Comparison of ENCODE assay signal across 8 mouse cellular contexts in the genomic region with DNA sequence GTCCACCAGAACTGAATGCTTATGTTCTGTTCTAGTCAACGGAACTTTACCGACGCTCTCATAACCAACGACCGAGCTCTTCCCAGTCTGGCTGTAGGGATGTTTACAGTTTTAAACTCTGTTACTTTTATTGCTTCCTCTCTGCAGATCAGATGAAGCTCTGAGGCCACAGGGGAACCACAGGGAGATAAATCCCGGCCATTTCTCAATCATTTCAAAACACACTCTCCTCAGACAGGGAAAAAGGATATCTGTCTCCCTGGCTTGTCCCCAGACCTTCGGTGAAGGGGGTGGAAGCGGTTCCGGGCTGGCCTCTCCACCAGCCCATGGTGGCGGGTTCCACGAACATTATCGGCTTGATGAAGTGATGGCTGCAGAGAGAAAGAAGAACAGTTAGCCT. TPM values are rescaled to one million over a fixed set of nuclear protein-coding genes. Genes with fewer than 3 reads are reported as not detected.
DNase-seq lines count a peak whose midpoint lies in the region; ATAC-seq and TF ChIP-seq lines count a peak whose summit lies in the region.

No protein-coding gene starts in this region.

- no peak for TF ChIP-seq EP300 in heart, adult 2 months (IDR thresholded peaks at IDR 0.05; ENCODE audit: insufficient read depth, low read depth, low read length)

- H3K9me3 ChIP-seq in heart, embryonic 10.5 days: no peaks in the 10 kb centered on the region
- H3K9me3 ChIP-seq in intestine, embryonic 15.5 days: no peaks in the 10 kb centered on the region
- H3K9me3 ChIP-seq in lung, embryonic 15.5 days: no peaks in the 10 kb centered on the region

- intact Hi-C loops in heart, adult 2 months (cut with DNase I): no loop called here

- H3K36me3 ChIP-seq in heart, adult 2 months (ENCODE audit: control insufficient read depth, insufficient read depth, low read length): peaks cover 6% of the 10 kb centered on the region
- peaks cover 12% of the 10 kb centered on the region; the same call in 1 of the 2 replicates for H3K36me3 ChIP-seq in heart, embryonic 10.5 days
- 0 out of 2 replicates have a peak, but pooled peaks cover 4% of the 10 kb centered on the region for H3K36me3 ChIP-seq in intestine, embryonic 15.5 days
- no peaks in the 10 kb centered on the region for H3K36me3 ChIP-seq in lung, embryonic 15.5 days

- no peak for TF ChIP-seq CTCF in heart, adult 2 months (IDR thresholded peaks at IDR 0.05)

- H3K4me2 ChIP-seq in intestine, embryonic 15.5 days (replicated peaks): peak overlapping the region; percentile 46
- peak overlapping the region; percentile 41 for H3K4me2 ChIP-seq in lung, embryonic 15.5 days

- peak in 1 of 2 experiments; percentile 48 for DNase-seq in heart, adult 2 months
- DNase-seq in heart, embryonic 10.5 days (ENCODE audit: low spot score): no peak
- DNase-seq in MEL-GATA-1-ER (ENCODE audit: extremely low read depth, low read depth): peak; percentile 58
- no peak for DNase-seq in neural tube, embryonic 10.5 days (ENCODE audit: extremely low spot score, low spot score)
- DNase-seq in adrenal gland, postnatal 10 days: no peak
- DNase-seq in frontal cortex, postnatal 10 days (ENCODE audit: low spot score in 2 of 2): no peak

- no peaks in the 10 kb centered on the region for H3K79me2 ChIP-seq in heart, adult 2 months (replicated peaks; ENCODE audit: control insufficient read depth, insufficient read depth, low read length)

- no peak for TF ChIP-seq POLR2A in heart, adult 2 months (IDR thresholded peaks at IDR 0.05; ENCODE audit: insufficient read depth, low read depth, low read length)

- ATAC-seq in intestine, embryonic 15.5 days: peak; percentile 44; the same call in 1 of the 2 replicates
- ATAC-seq in lung, embryonic 15.5 days (ENCODE audit: borderline replicate concordance, extremely low read depth, low FRiP score, low TSS enrichment): peak; percentile 53; the same call in 1 of the 2 replicates

- H3K27ac ChIP-seq in heart, adult 2 months: peak overlapping the region; percentile 49
- no peak overlapping the region for H3K27ac ChIP-seq in heart, embryonic 10.5 days
- H3K27ac ChIP-seq in intestine, embryonic 15.5 days: peak overlapping the region; percentile 68
- peak overlapping the region; percentile 87 for H3K27ac ChIP-seq in lung, embryonic 15.5 days

- WGBS in heart, adult 2 months: 45% methylated on average over 12 of the region's 12 CpGs
- WGBS in heart, embryonic 10.5 days: 63% methylated on average over 12 of the region's 12 CpGs
- WGBS in intestine, embryonic 15.5 days: 32% methylated on average over 12 of the region's 12 CpGs
- WGBS in lung, embryonic 15.5 days: 23% methylated on average over 12 of the region's 12 CpGs

- peaks cover 11% of the 10 kb centered on the region for H3K4me1 ChIP-seq in heart, adult 2 months (ENCODE audit: control insufficient read depth, insufficient read depth, low read length)
- H3K4me1 ChIP-seq in heart, embryonic 10.5 days: peaks cover 41% of the 10 kb centered on the region
- H3K4me1 ChIP-seq in intestine, embryonic 15.5 days (replicated peaks): peaks cover 28% of the 10 kb centered on the region
- peaks cover 31% of the 10 kb centered on the region for H3K4me1 ChIP-seq in lung, embryonic 15.5 days

- H3K27me3 ChIP-seq in heart, adult 2 months (ENCODE audit: control insufficient read depth, insufficient read depth, low read length): no peaks in the 10 kb centered on the region
- no peaks in the 10 kb centered on the region for H3K27me3 ChIP-seq in heart, embryonic 10.5 days (ENCODE audit: insufficient read depth, poor library complexity, severe bottlenecking)
- H3K27me3 ChIP-seq in intestine, embryonic 15.5 days (replicated peaks): no peaks in the 10 kb centered on the region
- H3K27me3 ChIP-seq in lung, embryonic 15.5 days: no peaks in the 10 kb centered on the region

- no peak overlapping the region for H3K4me3 ChIP-seq in heart, adult 2 months
- no peak overlapping the region for H3K4me3 ChIP-seq in heart, embryonic 10.5 days
- no peak overlapping the region for H3K4me3 ChIP-seq in intestine, embryonic 15.5 days (replicated peaks)
- no peak overlapping the region for H3K4me3 ChIP-seq in lung, embryonic 15.5 days

- H3K9ac ChIP-seq in heart, adult 2 months (ENCODE audit: low read depth, low read length): no peak overlapping the region
- no peak overlapping the region; the same call in 1 of the 2 replicates for H3K9ac ChIP-seq in intestine, embryonic 15.5 days
- H3K9ac ChIP-seq in lung, embryonic 15.5 days: no peak overlapping the region

RNA-seq across cellular contexts. Expression of gene Crtc3, which starts 59.3 kb away (rescaled TPM):
- 10 to 100 TPM; 11.0 to 12.9 TPM for total RNA-seq in heart, adult 2 months (2021)
- 11.6 and 14.3 TPM in 2 replicates for polyA plus RNA-seq in heart, adult 2 months (2012; rRNA removed)
- 14.6 and 18.6 TPM in 2 replicates for polyA plus RNA-seq in heart, embryonic 10.5 days (2016; fragmentation: Nextera tagmentation; extraction: Ambion mirVana)
- polyA plus RNA-seq in intestine, embryonic 15.5 days (2015; fragmentation: Nextera tagmentation; extraction: Ambion mirVana): 15.5 and 15.8 TPM in 2 replicates
- 22.7 and 26.1 TPM in 2 replicates for polyA plus RNA-seq in lung, embryonic 15.5 days (2015; fragmentation: Nextera tagmentation; extraction: Ambion mirVana)
- total RNA-seq in adrenal gland, postnatal 10 days (2021): 10 to 100 TPM; 19.0 to 26.8 TPM
